Mouse (Mus musculus): ENCODE results near the gene Lingo3. TPM values are rescaled to one million over a fixed set of nuclear protein-coding genes. Genes with fewer than 3 reads are reported as not detected.

Lingo3 gene
- polyA plus RNA-seq, 1 experiment from 2014 or later: 0.36 TPM

DNA sequence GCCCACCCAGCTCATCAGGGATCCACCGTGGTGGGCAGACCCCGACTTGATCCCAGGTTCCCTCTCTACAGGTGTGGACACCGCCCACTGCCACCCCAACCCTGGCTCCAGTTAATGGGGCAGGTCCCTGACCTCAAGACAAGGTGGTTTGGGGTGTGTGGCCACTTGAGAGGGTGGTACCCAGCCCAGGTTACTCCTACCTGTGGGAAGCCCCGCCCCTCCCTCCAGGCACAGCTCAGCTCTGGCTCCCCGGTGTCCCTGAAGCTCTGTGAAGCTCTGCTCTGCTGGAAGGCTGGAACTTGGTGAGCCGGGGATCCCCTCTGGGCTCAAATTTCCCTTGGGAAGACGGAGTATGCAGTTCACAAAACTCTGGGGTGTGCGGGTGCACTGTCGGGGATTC is 27.7 kb upstream of the Lingo3 start, which contains the start of gene Tmprss9:
Gene Tmprss9 (plus strand): TSS at position 268 of the 400 bp plus-strand sequence.
- H3K27ac ChIP-seq (replicated peaks; ENCODE audit: low read depth, low read length): no peak within 1 kb of the TSS
- ATAC-seq (ENCODE audit: insufficient number of reproducible peaks, low FRiP score, low TSS enrichment, low read depth) (no peak), DNase-seq (ENCODE audit: low spot score) (no peak)
- no peak within 1 kb of the TSS for H3K4me3 ChIP-seq (ENCODE audit: low read depth, low read length)
- no peak within 1 kb of the TSS for H3K4me2 ChIP-seq (ENCODE audit: low read depth, severe bottlenecking)
- H3K4me1 ChIP-seq (ENCODE audit: control insufficient read depth, insufficient read depth, low read length): no peaks in the 10 kb centered on the region
- no peaks in the 10 kb centered on the region for H3K9me3 ChIP-seq (ENCODE audit: control insufficient read depth, low read length)
- H3K9ac ChIP-seq (ENCODE audit: low read length): no peak within 1 kb of the TSS
- 27% methylated on average over 9 of the region's 9 CpGs for WGBS
- H3K27me3 ChIP-seq (ENCODE audit: control insufficient read depth, insufficient read depth, low read length): no peaks in the 10 kb centered on the region
- H3K36me3 ChIP-seq (ENCODE audit: control insufficient read depth, insufficient read depth, low read length): peaks cover 2% of the 10 kb centered on the region

GRCm38 (mm10) chr10:80870993-80871392 is 27.2 kb upstream of the Lingo3 start:
- H3K9ac ChIP-seq (ENCODE audit: low read length): no peak overlapping the region
- H3K9me3 ChIP-seq (ENCODE audit: control insufficient read depth, low read length): no peaks in the 10 kb centered on the region
- H3K4me3 ChIP-seq (ENCODE audit: low read depth, low read length): no peak overlapping the region
- no peak overlapping the region for H3K27ac ChIP-seq (replicated peaks; ENCODE audit: low read depth, low read length)
- DNase-seq (ENCODE audit: low spot score) (no peak), ATAC-seq (ENCODE audit: insufficient number of reproducible peaks, low FRiP score, low TSS enrichment, low read depth) (no peak)
- H3K4me1 ChIP-seq (ENCODE audit: control insufficient read depth, insufficient read depth, low read length): no peaks in the 10 kb centered on the region
- no peak overlapping the region for H3K4me2 ChIP-seq (ENCODE audit: low read depth, severe bottlenecking)
- WGBS: 84% methylated on average over 2 of the region's 6 CpGs
- H3K36me3 ChIP-seq (ENCODE audit: control insufficient read depth, insufficient read depth, low read length): peaks cover 5% of the 10 kb centered on the region
- H3K27me3 ChIP-seq (ENCODE audit: control insufficient read depth, insufficient read depth, low read length): no peaks in the 10 kb centered on the region

DNA sequence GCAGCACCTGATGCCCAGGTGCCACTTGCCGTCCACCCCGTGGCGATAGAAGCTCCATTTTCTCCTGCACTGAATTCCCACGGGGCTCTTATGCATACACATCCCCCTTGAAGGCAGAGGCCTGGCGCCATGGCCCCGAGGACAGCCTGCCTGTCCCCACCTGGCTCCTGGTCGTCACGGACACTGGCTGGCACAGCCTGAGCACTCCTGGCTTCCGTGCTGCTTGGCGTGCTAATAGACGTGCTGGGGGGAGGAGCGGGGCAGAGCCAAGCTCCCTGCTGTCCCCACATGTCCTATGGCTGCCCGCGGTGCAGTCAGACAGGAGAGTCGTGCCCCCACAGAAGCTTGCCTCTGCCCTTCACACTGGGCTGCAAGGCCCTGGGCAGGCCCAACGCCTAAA is 20.6 kb upstream of the Lingo3 start:
- 88% methylated on average over 16 of the region's 16 CpGs for WGBS
- no peaks in the 10 kb centered on the region for H3K4me1 ChIP-seq (ENCODE audit: control insufficient read depth, insufficient read depth, low read length)
- no peak for DNase-seq (ENCODE audit: low spot score)
- no peak overlapping the region for H3K4me2 ChIP-seq (ENCODE audit: low read depth, severe bottlenecking)
- H3K9ac ChIP-seq (ENCODE audit: low read length): no peak overlapping the region
- no peaks in the 10 kb centered on the region for H3K9me3 ChIP-seq (ENCODE audit: control insufficient read depth, low read length)
- peaks cover 18% of the 10 kb centered on the region for H3K36me3 ChIP-seq (ENCODE audit: control insufficient read depth, insufficient read depth, low read length)
- no peak overlapping the region for H3K27ac ChIP-seq (replicated peaks; ENCODE audit: low read depth, low read length)
- no peaks in the 10 kb centered on the region for H3K27me3 ChIP-seq (ENCODE audit: control insufficient read depth, insufficient read depth, low read length)
- no peak for ATAC-seq (ENCODE audit: insufficient number of reproducible peaks, low FRiP score, low TSS enrichment, low read depth)
- H3K4me3 ChIP-seq (ENCODE audit: low read depth, low read length): no peak overlapping the region

GRCm38 (mm10) chr10:80862305-80862704 is 18.5 kb upstream of the Lingo3 start:
- Histone ChIP-seq H3K9ac (ENCODE audit: low read length) (no peak overlapping the region), H3K4me1 (ENCODE audit: control insufficient read depth, insufficient read depth, low read length) (no peaks in the 10 kb centered on the region), H3K9me3 (ENCODE audit: control insufficient read depth, low read length) (no peaks in the 10 kb centered on the region), H3K4me2 (ENCODE audit: low read depth, severe bottlenecking) (no peak overlapping the region), H3K4me3 (ENCODE audit: low read depth, low read length) (no peak overlapping the region), H3K27ac (replicated peaks; ENCODE audit: low read depth, low read length) (no peak overlapping the region), H3K36me3 (ENCODE audit: control insufficient read depth, insufficient read depth, low read length) (peaks cover 18% of the 10 kb centered on the region), H3K27me3 (ENCODE audit: control insufficient read depth, insufficient read depth, low read length) (no peaks in the 10 kb centered on the region)
- DNase-seq (ENCODE audit: low spot score): no peak
- ATAC-seq (ENCODE audit: insufficient number of reproducible peaks, low FRiP score, low TSS enrichment, low read depth): no peak
- WGBS: 87% methylated on average over 5 of the region's 5 CpGs

- WGBS: 87% methylated on average over 7 of the region's 7 CpGs
- Histone ChIP-seq H3K4me2 (ENCODE audit: low read depth, severe bottlenecking) (no peak overlapping the region), H3K4me1 (ENCODE audit: control insufficient read depth, insufficient read depth, low read length) (peaks cover 10% of the 10 kb centered on the region), H3K27me3 (ENCODE audit: control insufficient read depth, insufficient read depth, low read length) (no peaks in the 10 kb centered on the region), H3K9ac (ENCODE audit: low read length) (0 out of 2 replicates have a peak overlapping the region, but pooled peaks have one; percentile 3), H3K36me3 (ENCODE audit: control insufficient read depth, insufficient read depth, low read length) (peaks cover 9% of the 10 kb centered on the region; the same call in 1 of the 2 replicates), H3K9me3 (ENCODE audit: control insufficient read depth, low read length) (no peaks in the 10 kb centered on the region), H3K27ac (replicated peaks; ENCODE audit: low read depth, low read length) (no peak overlapping the region), H3K4me3 (ENCODE audit: low read depth, low read length) (no peak overlapping the region)
- DNase-seq (ENCODE audit: low spot score) (no peak), ATAC-seq (ENCODE audit: insufficient number of reproducible peaks, low FRiP score, low TSS enrichment, low read depth) (no peak)
Observed at GRCm38 (mm10) chr10:80858350-80858935, 14.6 kb upstream of the Lingo3 start.

DNA sequence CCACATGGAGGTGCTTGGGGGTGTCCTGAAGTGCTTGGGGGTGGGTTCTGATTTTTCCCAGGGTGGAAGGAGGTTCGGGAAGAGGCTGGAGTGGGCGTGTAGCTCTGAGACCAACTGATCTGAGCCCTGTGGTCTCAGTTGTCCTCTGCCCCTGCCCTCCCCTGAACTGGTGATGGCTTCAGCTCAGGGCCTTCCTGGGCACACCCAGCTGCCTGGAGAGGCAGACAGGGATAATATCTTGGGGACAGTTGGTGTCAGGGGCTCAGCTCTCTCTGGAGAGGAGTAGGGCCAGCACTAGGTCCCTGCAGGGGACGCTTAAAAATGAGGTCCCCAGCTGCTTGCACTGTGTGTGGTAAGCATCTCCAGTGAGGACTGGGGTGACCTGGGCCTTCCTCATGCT is 14.0 kb upstream of the Lingo3 start:
- H3K4me3 ChIP-seq (ENCODE audit: low read depth, low read length): no peak overlapping the region

DNA sequence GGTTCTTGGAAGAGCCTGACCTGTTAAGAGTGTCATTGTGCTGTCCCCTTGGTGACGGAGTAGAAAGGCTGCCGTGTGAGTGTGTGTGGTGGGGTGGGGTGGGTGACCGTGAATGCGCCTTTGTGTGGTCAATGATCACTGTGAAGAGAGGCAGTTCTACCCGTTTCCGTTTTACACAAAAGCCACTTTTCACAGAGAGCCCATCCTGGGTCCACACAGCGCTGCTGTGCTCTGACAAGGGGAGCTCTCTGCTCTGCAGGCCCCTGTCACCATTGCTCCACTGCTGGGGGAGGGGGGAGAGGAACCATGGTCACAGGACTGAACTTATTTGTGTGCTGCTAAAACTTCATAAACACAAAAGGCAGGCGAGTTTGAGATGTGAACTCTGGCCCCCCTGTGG is 13.5 kb upstream of the Lingo3 start:
- Histone ChIP-seq H3K4me2 (ENCODE audit: low read depth, severe bottlenecking) (no peak overlapping the region), H3K4me3 (ENCODE audit: low read depth, low read length) (no peak overlapping the region), H3K36me3 (ENCODE audit: control insufficient read depth, insufficient read depth, low read length) (peaks cover 13% of the 10 kb centered on the region), H3K27me3 (ENCODE audit: control insufficient read depth, insufficient read depth, low read length) (no peaks in the 10 kb centered on the region), H3K4me1 (ENCODE audit: control insufficient read depth, insufficient read depth, low read length) (peaks cover 10% of the 10 kb centered on the region), H3K27ac (replicated peaks; ENCODE audit: low read depth, low read length) (no peak overlapping the region), H3K9me3 (ENCODE audit: control insufficient read depth, low read length) (no peaks in the 10 kb centered on the region), H3K9ac (ENCODE audit: low read length) (no peak overlapping the region)
- ATAC-seq (ENCODE audit: insufficient number of reproducible peaks, low FRiP score, low TSS enrichment, low read depth) (no peak), DNase-seq (ENCODE audit: low spot score) (no peak)
- 78% methylated on average over 8 of the region's 8 CpGs for WGBS

More for the DNA sequence above, 14.0 kb upstream of the Lingo3 start:
- Histone ChIP-seq H3K27me3 (ENCODE audit: control insufficient read depth, insufficient read depth, low read length) (no peaks in the 10 kb centered on the region), H3K36me3 (ENCODE audit: control insufficient read depth, insufficient read depth, low read length) (peaks cover 14% of the 10 kb centered on the region; the same call in 1 of the 2 replicates), H3K9me3 (ENCODE audit: control insufficient read depth, low read length) (no peaks in the 10 kb centered on the region), H3K4me1 (ENCODE audit: control insufficient read depth, insufficient read depth, low read length) (peaks cover 10% of the 10 kb centered on the region), H3K4me2 (ENCODE audit: low read depth, severe bottlenecking) (no peak overlapping the region), H3K9ac (ENCODE audit: low read length) (no peak overlapping the region), H3K27ac (replicated peaks; ENCODE audit: low read depth, low read length) (no peak overlapping the region)
- DNase-seq (ENCODE audit: low spot score) (no peak), ATAC-seq (ENCODE audit: insufficient number of reproducible peaks, low FRiP score, low TSS enrichment, low read depth) (no peak)
- WGBS: 80% methylated on average over 3 of the region's 3 CpGs

DNA sequence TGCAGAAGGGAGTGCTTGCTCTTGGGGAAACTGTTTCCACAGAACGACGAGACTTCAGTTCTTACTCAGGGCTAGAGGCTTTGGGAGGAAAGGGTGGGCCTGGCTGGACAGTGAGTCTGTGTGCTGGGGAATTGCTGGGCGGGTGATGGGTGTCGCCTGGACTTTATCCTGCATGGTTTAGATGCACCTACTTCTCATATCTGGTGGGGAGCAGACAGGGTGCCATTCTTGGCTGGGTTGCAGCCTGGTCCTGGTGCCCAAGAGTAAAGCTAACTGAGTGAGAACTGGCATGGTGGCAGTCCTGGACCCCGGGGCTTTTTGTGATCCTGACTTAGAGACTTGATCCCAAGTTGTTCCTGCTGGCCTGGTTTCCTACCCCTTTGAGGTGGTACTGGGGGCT is 13.1 kb upstream of the Lingo3 start:
- no peak overlapping the region for H3K4me3 ChIP-seq (ENCODE audit: low read depth, low read length)
- no peak overlapping the region for H3K9ac ChIP-seq (ENCODE audit: low read length)
- peaks cover 11% of the 10 kb centered on the region for H3K36me3 ChIP-seq (ENCODE audit: control insufficient read depth, insufficient read depth, low read length)
- H3K4me1 ChIP-seq (ENCODE audit: control insufficient read depth, insufficient read depth, low read length): peaks cover 10% of the 10 kb centered on the region
- WGBS: 88% methylated on average over 5 of the region's 5 CpGs
- ATAC-seq (ENCODE audit: insufficient number of reproducible peaks, low FRiP score, low TSS enrichment, low read depth) (no peak), DNase-seq (ENCODE audit: low spot score) (no peak)
- H3K4me2 ChIP-seq (ENCODE audit: low read depth, severe bottlenecking): peak overlapping the region; percentile 12; the same call in 1 of the 2 replicates
- H3K27me3 ChIP-seq (ENCODE audit: control insufficient read depth, insufficient read depth, low read length): no peaks in the 10 kb centered on the region
- H3K9me3 ChIP-seq (ENCODE audit: control insufficient read depth, low read length): no peaks in the 10 kb centered on the region
- H3K27ac ChIP-seq (replicated peaks; ENCODE audit: low read depth, low read length): no peak overlapping the region

GRCm38 (mm10) chr10:80856267-80856666 is 12.4 kb upstream of the Lingo3 start:
- Histone ChIP-seq H3K27ac (replicated peaks; ENCODE audit: low read depth, low read length) (no peak overlapping the region), H3K9me3 (ENCODE audit: control insufficient read depth, low read length) (no peaks in the 10 kb centered on the region), H3K9ac (ENCODE audit: low read length) (no peak overlapping the region), H3K4me2 (ENCODE audit: low read depth, severe bottlenecking) (peak overlapping the region; percentile 99; the same call in 1 of the 2 replicates), H3K36me3 (ENCODE audit: control insufficient read depth, insufficient read depth, low read length) (peaks cover 10% of the 10 kb centered on the region), H3K27me3 (ENCODE audit: control insufficient read depth, insufficient read depth, low read length) (no peaks in the 10 kb centered on the region), H3K4me1 (ENCODE audit: control insufficient read depth, insufficient read depth, low read length) (peaks cover 10% of the 10 kb centered on the region), H3K4me3 (ENCODE audit: low read depth, low read length) (peak overlapping the region; percentile 96)
- DNase-seq (ENCODE audit: low spot score): peak; percentile 36
- WGBS: 48% methylated on average over 3 of the region's 3 CpGs
- ATAC-seq (ENCODE audit: insufficient number of reproducible peaks, low FRiP score, low TSS enrichment, low read depth): no peak

Data from limb, embryonic 11.5 days (tissue).